In the genomic region with DNA sequence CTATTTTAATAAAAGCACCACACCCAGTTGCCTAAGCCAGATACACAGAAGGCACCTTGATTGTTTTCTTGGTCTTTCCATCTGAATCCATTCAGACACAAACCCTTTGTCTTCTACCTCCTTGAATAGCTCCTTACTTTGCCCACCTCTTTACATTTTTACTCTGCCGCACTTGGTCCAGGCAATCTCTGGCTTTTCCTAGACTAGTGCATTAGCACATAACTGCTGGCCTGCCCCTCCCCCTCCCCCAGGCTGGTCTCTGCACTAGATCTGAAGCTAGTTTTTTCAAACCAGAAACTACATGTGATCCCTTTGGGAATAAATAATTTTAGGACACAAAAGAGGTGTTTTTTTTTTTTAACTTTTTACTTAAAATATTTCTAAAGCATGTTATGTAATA, we compare ENCODE assay signal across 17 mouse cellular contexts. TPM values are rescaled to one million over a fixed set of nuclear protein-coding genes. Genes with fewer than 3 reads are reported as not detected.
DNase-seq lines count a peak whose midpoint lies in the region; ATAC-seq and TF ChIP-seq lines count a peak whose summit lies in the region.
"Had no signal": no experiment of that assay in that cellular context is flagged by ENCODE, and none has a peak within 500 bp of the region (broad histone marks: within the 10 kb centered on the region; RNA-seq: fewer than 3 reads in every experiment).

No protein-coding gene starts in this region.

- H3K4me1 ChIP-seq in kidney, adult 2 months (ENCODE audit: control insufficient read depth, insufficient read depth, low read length) = peaks cover 11% of the 10 kb centered on the region
- H3K4me1 ChIP-seq in stomach, postnatal 0 days (replicated peaks; ENCODE audit: control insufficient read depth, insufficient read depth) = no peaks in the 10 kb centered on the region

- H3K9me3 ChIP-seq in stomach, postnatal 0 days (ENCODE audit: control insufficient read depth, low read length) = no peaks in the 10 kb centered on the region
- H3K9me3 ChIP-seq: heart, embryonic 12.5 days; hindbrain, embryonic 12.5 days had no signal

- no peaks in the 10 kb centered on the region for H3K27me3 ChIP-seq in kidney, adult 2 months (replicated peaks; ENCODE audit: control insufficient read depth, insufficient read depth, low read length)
- H3K27me3 ChIP-seq in stomach, postnatal 0 days (ENCODE audit: control insufficient read depth, insufficient read depth, low read length) = no peaks in the 10 kb centered on the region
- H3K27me3 ChIP-seq: heart, embryonic 12.5 days; hindbrain, embryonic 12.5 days had no signal

- WGBS in kidney, adult 2 months = 51% methylated on average over 1 of the region's 1 CpGs
- WGBS in stomach, postnatal 0 days = 63% methylated on average over 1 of the region's 1 CpGs

- H3K9ac ChIP-seq in stomach, postnatal 0 days (ENCODE audit: low read length) = no peak overlapping the region
- H3K9ac ChIP-seq: heart, embryonic 12.5 days; hindbrain, embryonic 12.5 days had no signal

- no peak for TF ChIP-seq EP300 in stomach, postnatal 0 days (optimal IDR thresholded peaks at IDR 0.05)

- TF ChIP-seq CTCF in kidney, adult 2 months (conservative IDR thresholded peaks at IDR 0.05; ENCODE audit: insufficient read depth, insufficient read length, low read depth, low read length) = no peak
- TF ChIP-seq CTCF in stomach, postnatal 0 days (IDR thresholded peaks at IDR 0.05; ENCODE audit: low read depth) = no peak

- H3K4me2 ChIP-seq in stomach, postnatal 0 days (replicated peaks; ENCODE audit: low read depth) = no peak overlapping the region
- H3K4me2 ChIP-seq: heart, embryonic 12.5 days; hindbrain, embryonic 12.5 days had no signal

- no peak for TF ChIP-seq POLR2A in kidney, adult 2 months (IDR thresholded peaks at IDR 0.05; ENCODE audit: low read depth, low read length)

- no peak overlapping the region for H3K4me3 ChIP-seq in kidney, adult 2 months (ENCODE audit: insufficient read depth, low read depth, low read length)
- no peak overlapping the region for H3K4me3 ChIP-seq in stomach, postnatal 0 days (ENCODE audit: low read depth, low read length)
- H3K4me3 ChIP-seq: erythroblast, embryonic 14.5 days; heart, embryonic 12.5 days; hindbrain, embryonic 12.5 days had no signal

- H3K36me3 ChIP-seq in kidney, adult 2 months (ENCODE audit: control insufficient read depth, insufficient read depth, low read length) = no peaks in the 10 kb centered on the region
- H3K36me3 ChIP-seq in stomach, postnatal 0 days (ENCODE audit: control insufficient read depth, insufficient read depth, low read length) = no peaks in the 10 kb centered on the region; the same call in 1 of the 2 replicates

- no peak for ATAC-seq in stomach, postnatal 0 days (ENCODE audit: low FRiP score, low TSS enrichment)

- peak; percentile 64 for DNase-seq in adrenal gland, postnatal 14 days
- no peak for DNase-seq in adrenal gland, postnatal 4 days (ENCODE audit: low spot score in 2 of 2)
- DNase-seq in kidney, adult 2 months = peak; percentile 42
- DNase-seq in kidney, adult 8-10 months = no peak
- peak; percentile 19 for DNase-seq in lung, postnatal 14 days
- no peak for DNase-seq in lung, postnatal 25 days (ENCODE audit: low spot score)
- DNase-seq in brain, adult 2 months (ENCODE audit: low read depth, low spot score) = peak; percentile 35
- DNase-seq in stomach, postnatal 0 days (ENCODE audit: low spot score) = no peak
- DNase-seq: thymus, postnatal 25 days had no signal

- H3K27ac ChIP-seq in kidney, adult 2 months (ENCODE audit: insufficient read depth, low read depth, low read length) = 0 out of 2 replicates have a peak overlapping the region, but pooled peaks have one; percentile 19
- H3K27ac ChIP-seq in stomach, postnatal 0 days (replicated peaks) = no peak overlapping the region
- H3K27ac ChIP-seq: hindbrain, embryonic 12.5 days had no signal

RNA-seq across cellular contexts. Expression of gene Arid4a, which starts 37.2 kb away (rescaled TPM):
- 24.8 and 27.5 TPM in 2 replicates for total RNA-seq in adrenal gland, postnatal 14 days (2021)
- 10 to 100 TPM; 28.1 to 29.1 TPM for total RNA-seq in adrenal gland, postnatal 4 days (2021)
- polyA plus RNA-seq in kidney, adult 2 months (2012; rRNA removed) = 3.0 and 3.6 TPM in 2 replicates
- polyA plus RNA-seq in stomach, postnatal 0 days (2015; fragmentation: Nextera tagmentation; extraction: Ambion mirVana) = 22.4 and 23.3 TPM in 2 replicates

RNA-seq across cellular contexts. Expression of gene Tomm20l, which starts 58.2 kb away (rescaled TPM):
- 3.7 and 6.9 TPM in 2 replicates for total RNA-seq in adrenal gland, postnatal 14 days (2021)
- 1 to 10 TPM; 5.3 to 7.3 TPM for total RNA-seq in adrenal gland, postnatal 4 days (2021)
- not detected in 2 replicates for polyA plus RNA-seq in kidney, adult 2 months (2012; rRNA removed)
- not detected in 2 replicates for polyA plus RNA-seq in stomach, postnatal 0 days (2015; fragmentation: Nextera tagmentation; extraction: Ambion mirVana)
- total RNA-seq: left cerebral cortex, postnatal 14 days; MEL had no signal
- polyA plus RNA-seq: erythroblast, embryonic 14.5 days; heart, embryonic 12.5 days; hindbrain, embryonic 12.5 days; large intestine, adult 2 months; liver, embryonic 16.5 days; neural tube, embryonic 11.5 days had no signal

Comparison
In these comparisons a context has a peak if more than half of its experiments do, and no peak if none do; other contexts are left out.
1. DNase-seq: peak in adrenal gland, postnatal 14 days (single experiment), kidney, adult 2 months (single experiment), lung, postnatal 14 days (single experiment) and brain, adult 2 months (single experiment); none in adrenal gland, postnatal 4 days (0 of 2), kidney, adult 8-10 months (0 of 2), lung, postnatal 25 days (single experiment) and stomach, postnatal 0 days (single experiment).